Comparison of ENCODE assay signal across 8 mouse cellular contexts in genomic region chr11:72214591-72215409, GRCm38 (mm10). TPM values are rescaled to one million over a fixed set of nuclear protein-coding genes. Genes with fewer than 3 reads are reported as not detected.
A peak's percentile ranks its signal among the peaks of the same experiment; 100 is the strongest.
DNase-seq lines count a peak whose midpoint lies in the region; ATAC-seq and TF ChIP-seq lines count a peak whose summit lies in the region.

No protein-coding gene starts in this region.

- H3K27ac ChIP-seq in forebrain, embryonic 13.5 days, result peak overlapping the region; percentile 52
- H3K27ac ChIP-seq in neural tube, embryonic 15.5 days (replicated peaks), result peak overlapping the region; percentile 90

- intact Hi-C loops in heart, postnatal 14 days (cut with DNase I), result no loop called here

- TF ChIP-seq CTCF in E14TG2a.4 (conservative IDR thresholded peaks at IDR 0.05; ENCODE audit: low read length), result no peak

- peaks cover 19% of the 10 kb centered on the region for H3K4me1 ChIP-seq in E14TG2a.4 (replicated peaks; ENCODE audit: low read depth, low read length)
- H3K4me1 ChIP-seq in forebrain, embryonic 13.5 days, result peaks cover 26% of the 10 kb centered on the region
- H3K4me1 ChIP-seq in neural tube, embryonic 15.5 days, result peaks cover 26% of the 10 kb centered on the region

- peak; percentile 98 for ATAC-seq in forebrain, embryonic 13.5 days
- peak; percentile 96 for ATAC-seq in neural tube, embryonic 15.5 days (ENCODE audit: low FRiP score)

- H3K4me2 ChIP-seq in forebrain, embryonic 13.5 days, result peak overlapping the region; percentile 82
- peak overlapping the region; percentile 88 for H3K4me2 ChIP-seq in neural tube, embryonic 15.5 days

- H3K9ac ChIP-seq in forebrain, embryonic 13.5 days, result peak overlapping the region; percentile 78
- H3K9ac ChIP-seq in neural tube, embryonic 15.5 days (replicated peaks), result peak overlapping the region; percentile 75

- H3K36me3 ChIP-seq in E14TG2a.4 (ENCODE audit: insufficient read depth, low read length), result peaks cover 36% of the 10 kb centered on the region
- peaks cover 31% of the 10 kb centered on the region for H3K36me3 ChIP-seq in forebrain, embryonic 13.5 days (ENCODE audit: poor library complexity, severe bottlenecking)
- H3K36me3 ChIP-seq in neural tube, embryonic 15.5 days, result peaks cover 24% of the 10 kb centered on the region

- no peaks in the 10 kb centered on the region for H3K9me3 ChIP-seq in E14TG2a.4 (ENCODE audit: low read length)
- no peaks in the 10 kb centered on the region for H3K9me3 ChIP-seq in forebrain, embryonic 13.5 days (replicated peaks)
- H3K9me3 ChIP-seq in neural tube, embryonic 15.5 days (replicated peaks), result no peaks in the 10 kb centered on the region

- DNase-seq in c-Kit-positive CD71-positive TER-119-positive erythroid progenitor cells, embryonic 14.5 days (ENCODE audit: low spot score), result peak; percentile 95
- DNase-seq in heart, postnatal 14 days, result peak; percentile 91 to 95
- peak; percentile 95 for DNase-seq in layer of hippocampus, adult 11-12 months (ENCODE audit: low spot score)
- peak; percentile 95 to 97 for DNase-seq in lung, adult 18-20 months
- DNase-seq in testis, postnatal 14 days (ENCODE audit: low spot score), result peak; percentile 95

- 1% methylated on average over 51 of the region's 51 CpGs for WGBS in forebrain, embryonic 13.5 days
- under 1% methylated on average over 50 of the region's 51 CpGs for WGBS in neural tube, embryonic 15.5 days

- 0 out of 2 replicates have a peak, but pooled peaks cover 5% of the 10 kb centered on the region for H3K27me3 ChIP-seq in E14TG2a.4 (ENCODE audit: insufficient read depth, low read length)
- H3K27me3 ChIP-seq in forebrain, embryonic 13.5 days, result no peaks in the 10 kb centered on the region
- no peaks in the 10 kb centered on the region for H3K27me3 ChIP-seq in neural tube, embryonic 15.5 days (replicated peaks)

- peak overlapping the region; percentile 92 for H3K4me3 ChIP-seq in E14TG2a.4 (replicated peaks; ENCODE audit: low read length)
- peak overlapping the region; percentile 78 for H3K4me3 ChIP-seq in forebrain, embryonic 13.5 days
- peak overlapping the region; percentile 86 for H3K4me3 ChIP-seq in neural tube, embryonic 15.5 days (replicated peaks)

RNA-seq across cellular contexts. Expression of gene Med31, which starts 0.6 kb away (rescaled TPM):
- 69.7 and 70.0 TPM in 2 replicates for polyA plus RNA-seq in forebrain, embryonic 13.5 days (2015; fragmentation: Nextera tagmentation; extraction: Ambion mirVana)
- total RNA-seq in heart, postnatal 14 days (2021), result 10 to 100 TPM in 1 of 2 experiments, 1 to 10 TPM in 1; 9.1 to 11.9 TPM
- 49.5 and 55.3 TPM in 2 replicates for polyA plus RNA-seq in neural tube, embryonic 15.5 days (2015; fragmentation: Nextera tagmentation; extraction: Ambion mirVana)

RNA-seq across cellular contexts. Expression of gene Txndc17, which starts 7.5 kb away (rescaled TPM):
- polyA plus RNA-seq in forebrain, embryonic 13.5 days (2015; fragmentation: Nextera tagmentation; extraction: Ambion mirVana), result 152 and 157 TPM in 2 replicates
- 10 to 100 TPM; 40.3 to 43.6 TPM for total RNA-seq in heart, postnatal 14 days (2021)
- 162 and 174 TPM in 2 replicates for polyA plus RNA-seq in neural tube, embryonic 15.5 days (2015; fragmentation: Nextera tagmentation; extraction: Ambion mirVana)

RNA-seq across cellular contexts. Expression of gene 4933427D14Rik, which starts 7.5 kb away (rescaled TPM):
- polyA plus RNA-seq in forebrain, embryonic 13.5 days (2015; fragmentation: Nextera tagmentation; extraction: Ambion mirVana), result 26.2 and 29.9 TPM in 2 replicates
- total RNA-seq in heart, postnatal 14 days (2021), result 1 to 10 TPM; 4.7 to 5.2 TPM
- 15.7 and 16.4 TPM in 2 replicates for polyA plus RNA-seq in neural tube, embryonic 15.5 days (2015; fragmentation: Nextera tagmentation; extraction: Ambion mirVana)

RNA-seq across cellular contexts. Expression of gene Gm43951, which starts 8.2 kb away (rescaled TPM):
- polyA plus RNA-seq in forebrain, embryonic 13.5 days (2015; fragmentation: Nextera tagmentation; extraction: Ambion mirVana), result 0.94 and 1.2 TPM in 2 replicates
- total RNA-seq in heart, postnatal 14 days (2021), result under 1 TPM; 0.41 to 0.74 TPM
- 1.00 and 1.4 TPM in 2 replicates for polyA plus RNA-seq in neural tube, embryonic 15.5 days (2015; fragmentation: Nextera tagmentation; extraction: Ambion mirVana)

RNA-seq across cellular contexts. Expression of gene Slc13a5, which starts 52.2 kb away (rescaled TPM):
- 0.12 and 0.26 TPM in 2 replicates for polyA plus RNA-seq in forebrain, embryonic 13.5 days (2015; fragmentation: Nextera tagmentation; extraction: Ambion mirVana)
- total RNA-seq in heart, postnatal 14 days (2021), result not detected
- 1.8 TPM in 2 replicates for polyA plus RNA-seq in neural tube, embryonic 15.5 days (2015; fragmentation: Nextera tagmentation; extraction: Ambion mirVana)

Comparison
In these comparisons a context has a peak if more than half of its experiments do, and no peak if none do; other contexts are left out.
1. Peak in every context shown above with its lines: DNase-seq, ATAC-seq, H3K4me3 ChIP-seq and H3K27ac ChIP-seq.